ENCODE assay signal across 2 mouse cellular contexts in genomic region chr16:31370590-31371092, GRCm38 (mm10). TPM values are rescaled to one million over a fixed set of nuclear protein-coding genes. Genes with fewer than 3 reads are reported as not detected.
"Had no signal": no experiment of that assay in that cellular context is flagged by ENCODE, and none has a peak within 500 bp of the region (broad histone marks: within the 10 kb centered on the region; RNA-seq: fewer than 3 reads in every experiment).

No protein-coding gene starts in this region.

RNA-seq across cellular contexts. Expression of gene Apod, which starts 56.0 kb away (rescaled TPM):
- total RNA-seq: monocyte, adult 5-6 weeks had no signal
- polyA plus RNA-seq: liver, embryonic 16.5 days had no signal
